Mouse (Mus musculus): Measurements from ENCODE around the gene Eif4b.

- peak; percentile 59 for TF ChIP-seq CTCF (IDR thresholded peaks at IDR 0.05; ENCODE audit: low read depth)
- no peak for TF ChIP-seq EP300 (IDR thresholded peaks at IDR 0.05; ENCODE audit: low read depth)
These were observed 26.8 kb downstream of the Eif4b start, which contains the start of gene Tns2 for GRCm38 (mm10) chr15:102100161-102100981.

Measured in liver, postnatal 0 days (tissue).